Mouse (Mus musculus) adrenal gland, adult 8-10 months (tissue): ENCODE results near the gene 4930404H24Rik. TPM values are rescaled to one million over a fixed set of nuclear protein-coding genes. Genes with fewer than 3 reads are reported as not detected.
"Not testable (repeated sequence)": the region's sequence is repeated elsewhere in the genome, so short reads cannot be mapped to it uniquely, and the experiment has no call there.

ENCODE experiments used
- DNase-seq: peaks from one replicate; pipeline ENCODE4 v3.0.0; 2022
- total RNA-seq, 4 experiments: library from RNA; stranded (reverse); gene quantifications; 2 replicates each; pipeline ENCODE4 v1.2.4; 2022

Gene 4930404H24Rik
- total RNA-seq, 4 experiments from 2014 or later, result not detected

DNA sequence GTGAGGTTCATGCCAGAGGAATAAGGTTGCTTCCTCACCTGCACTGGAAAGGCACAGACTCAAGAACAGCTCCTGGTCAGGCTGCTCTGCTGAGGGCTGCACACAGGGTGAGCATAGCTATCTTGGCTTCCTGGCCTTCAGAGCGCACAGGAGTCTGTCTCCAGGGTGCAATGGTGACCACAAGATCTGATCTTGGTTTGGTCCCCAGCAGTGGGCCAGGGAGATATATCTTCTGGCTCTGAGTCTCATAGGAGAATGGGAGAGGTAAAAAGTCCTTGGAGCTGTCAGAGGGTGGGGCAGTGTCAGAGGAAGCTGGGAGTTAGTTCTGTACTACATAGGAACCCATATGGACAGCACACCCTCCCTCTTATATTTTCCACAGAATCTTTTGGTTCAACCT, 13.1 kb upstream of the 4930404H24Rik start:
- no peak for DNase-seq

DNA sequence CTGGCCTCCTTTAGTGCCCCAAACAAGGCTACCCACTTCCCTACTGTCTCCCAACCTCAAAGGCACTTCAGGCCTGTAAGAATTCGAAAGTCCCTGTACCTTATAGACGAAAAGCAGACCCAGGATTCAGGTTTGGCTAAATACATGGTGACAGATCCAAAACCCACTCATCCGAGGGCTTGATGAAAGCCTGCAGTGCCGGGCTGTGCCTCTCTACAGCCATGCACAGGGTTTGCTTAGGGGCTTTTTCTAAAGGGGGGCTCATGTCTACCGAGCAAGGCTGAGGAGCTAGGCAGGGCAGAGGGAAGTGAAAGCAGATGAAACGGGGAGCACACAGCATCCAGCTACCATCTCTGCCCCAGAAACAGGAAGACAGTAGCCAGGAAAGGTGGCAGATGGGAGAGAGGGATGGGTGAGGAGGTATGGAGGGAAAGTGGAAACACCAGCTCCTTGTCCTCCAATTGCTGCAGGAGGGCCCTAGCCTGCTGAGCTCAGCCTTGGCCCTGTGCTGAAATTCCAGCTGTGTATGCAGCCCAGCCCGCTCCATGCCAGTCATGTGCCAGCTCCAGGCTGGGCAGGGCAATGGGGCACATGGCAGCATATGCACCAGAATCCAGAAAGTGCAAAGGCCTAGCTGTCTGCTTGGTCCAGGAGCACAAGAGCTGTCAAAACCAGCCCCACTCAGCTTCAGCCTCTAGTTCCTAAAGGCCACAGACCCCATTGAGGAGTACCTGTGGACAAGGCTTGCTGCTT, 11.3 kb upstream of the 4930404H24Rik start:
- no peak for DNase-seq

DNA sequence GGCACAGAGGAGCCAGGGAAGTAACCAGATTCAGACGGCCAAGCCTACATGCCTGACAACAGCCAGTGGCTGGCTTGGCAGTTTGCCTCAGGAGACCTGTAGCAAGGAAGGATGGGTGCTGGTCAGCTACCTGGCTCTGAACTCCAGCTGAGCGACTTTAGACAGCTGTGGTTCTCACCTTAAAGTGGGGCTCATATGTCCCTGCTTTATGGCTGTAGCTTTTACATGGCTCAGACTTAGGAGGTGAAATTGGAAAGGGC, 10.8 kb upstream of the 4930404H24Rik start:
- no peak for DNase-seq

DNA sequence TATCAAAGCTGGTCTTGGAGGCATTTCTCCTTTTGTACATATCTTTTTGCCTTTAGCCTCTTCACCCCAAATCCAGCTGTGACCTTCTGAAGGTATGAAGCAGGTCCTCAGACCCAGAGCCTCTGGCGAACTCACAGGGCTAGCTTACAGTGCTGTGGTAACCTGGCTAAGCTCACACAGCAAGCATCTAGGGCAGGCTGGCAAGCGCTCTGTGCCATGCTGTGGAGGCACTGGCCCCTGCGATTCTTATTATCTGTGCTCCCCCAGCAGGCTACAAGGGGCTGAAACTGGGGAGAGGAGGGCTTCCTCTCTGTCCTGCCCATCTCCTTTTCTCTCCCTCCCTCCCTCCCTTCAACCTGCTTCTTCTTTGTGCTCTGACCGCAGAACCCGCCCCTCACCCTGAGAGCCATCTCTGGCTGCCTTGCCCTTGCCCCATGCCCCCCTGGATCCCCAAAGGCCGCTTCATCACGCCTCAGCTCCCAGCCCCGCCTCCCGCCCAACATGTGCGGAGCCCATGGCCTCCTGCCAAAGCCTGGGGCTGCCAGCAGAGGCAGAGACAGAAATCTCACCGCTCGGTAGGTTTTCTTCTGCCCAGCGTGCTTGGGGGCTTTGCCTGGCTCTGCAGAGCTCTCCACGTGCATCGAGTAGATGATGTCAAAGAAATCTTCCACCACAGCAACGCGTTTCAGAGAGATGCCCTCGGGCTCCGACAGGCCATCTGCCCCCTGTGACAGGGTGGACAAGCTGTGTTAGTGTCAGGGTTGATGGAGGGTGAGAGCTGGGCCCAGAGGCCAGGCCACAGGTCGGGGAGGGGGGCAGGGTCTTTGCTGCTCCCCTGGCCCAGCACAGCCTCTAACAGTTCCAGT, 9.2 kb upstream of the 4930404H24Rik start:
- DNase-seq, result peak; percentile 52

DNA sequence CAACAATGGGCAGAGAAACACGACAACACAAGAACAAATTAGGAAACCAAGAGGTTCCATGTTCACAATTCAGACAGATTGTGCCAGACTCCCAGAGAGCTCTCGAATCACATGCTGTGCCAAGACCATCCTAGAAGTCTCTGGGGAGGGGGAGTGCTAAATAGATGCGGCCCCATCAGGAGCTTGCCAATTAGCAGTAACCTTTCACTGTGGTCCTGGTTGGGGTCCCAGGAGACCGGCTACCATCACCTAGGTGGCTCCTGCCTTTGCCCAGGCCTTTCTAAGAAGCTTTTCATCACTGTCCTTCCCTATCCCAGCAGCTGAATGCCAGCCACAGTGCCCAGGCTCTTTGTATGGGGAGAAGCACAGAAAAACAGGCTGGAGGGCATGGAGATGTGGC, 8.5 kb upstream of the 4930404H24Rik start:
- DNase-seq, result no peak

DNA sequence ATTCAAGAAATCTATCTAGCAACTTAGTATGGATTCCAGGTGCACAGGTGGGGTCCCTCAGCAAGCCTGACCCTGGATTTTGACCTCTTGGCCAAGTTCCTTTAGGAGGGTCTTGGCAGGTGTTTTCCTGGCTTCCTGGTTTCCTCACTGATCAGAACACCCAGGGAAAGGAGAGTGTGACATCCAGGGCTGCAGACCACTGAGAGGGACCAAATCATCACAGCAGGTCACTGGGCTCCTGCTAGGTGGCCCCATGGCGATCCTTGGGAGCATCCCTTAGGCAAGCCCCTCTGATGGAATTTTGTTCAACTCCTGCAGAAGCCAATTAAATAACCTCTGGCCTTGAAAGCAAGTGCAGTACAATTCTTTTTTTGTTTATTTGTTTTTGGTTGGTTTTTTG, 2.5 kb upstream of the 4930404H24Rik start:
- DNase-seq, result no peak

DNA sequence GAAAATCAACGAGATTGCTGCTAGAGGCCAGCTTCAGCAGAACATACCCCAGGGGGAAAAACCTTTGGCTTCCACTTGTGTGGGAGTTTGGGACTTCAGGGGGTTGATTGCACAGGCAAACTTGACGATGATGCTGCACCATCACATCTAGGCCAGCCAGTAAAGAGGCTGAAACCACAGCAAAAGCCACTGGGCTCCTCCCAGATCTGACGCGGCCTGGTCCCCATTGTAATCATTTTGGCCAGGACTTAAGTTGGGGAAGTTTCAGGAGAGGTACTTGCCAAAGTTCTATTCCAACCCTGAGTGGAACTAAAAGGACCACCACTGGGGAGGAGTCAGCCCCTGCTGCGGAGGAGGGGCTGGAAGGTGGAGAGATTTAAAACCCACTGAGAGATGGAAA, 1.6 kb upstream of the 4930404H24Rik start:
- DNase-seq, result no peak

DNA sequence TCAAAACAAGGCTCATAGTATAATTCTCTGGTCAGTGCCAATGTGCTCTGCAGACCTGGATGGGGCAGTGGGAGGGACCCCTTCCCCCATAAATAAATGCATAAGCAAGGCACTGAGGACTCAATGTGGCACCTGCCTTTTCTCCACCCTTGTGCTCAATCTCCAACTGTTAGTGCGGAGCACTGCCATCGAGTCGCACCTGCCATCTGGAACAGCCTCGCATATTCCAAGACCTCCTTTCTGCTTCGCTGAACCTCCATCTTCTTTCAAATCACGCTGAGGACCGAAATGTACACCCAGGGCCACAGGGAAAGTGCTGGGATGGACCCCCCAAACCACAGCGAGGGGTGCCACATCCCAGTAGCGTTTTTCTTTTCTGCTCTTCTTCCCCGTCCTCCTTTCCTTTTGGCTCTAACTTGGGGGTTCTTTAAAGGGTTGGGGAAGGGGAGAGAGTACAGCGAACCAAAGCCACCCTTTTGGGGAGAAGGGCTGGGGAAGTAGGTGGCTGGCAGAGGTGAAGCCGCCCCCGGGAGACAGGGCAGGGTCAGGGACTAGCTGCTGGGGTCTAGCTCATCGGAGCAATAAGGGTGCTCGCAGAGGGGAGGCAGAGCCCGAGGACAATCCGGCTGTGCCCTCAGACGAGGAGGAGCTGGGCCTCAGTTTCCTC, 945 bp upstream of the 4930404H24Rik start:
- DNase-seq, result no peak

DNA sequence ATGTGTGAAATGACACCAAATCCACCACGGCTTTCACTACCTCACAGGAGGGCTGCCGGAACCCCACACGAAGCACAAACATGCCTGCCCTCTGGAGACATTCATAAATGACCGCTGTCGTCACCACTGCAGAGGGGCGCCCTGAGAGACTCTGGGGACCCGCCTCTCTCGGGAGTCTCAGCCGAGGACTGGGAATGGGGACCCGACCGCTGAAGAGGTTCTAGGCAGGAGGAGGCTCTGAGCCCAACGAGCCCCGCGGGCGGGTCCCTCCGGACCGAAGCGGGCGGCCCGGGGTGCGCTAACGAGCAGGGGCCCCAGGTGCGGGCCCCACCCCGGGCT, 442 bp upstream of the 4930404H24Rik start:
- no peak for DNase-seq

DNA sequence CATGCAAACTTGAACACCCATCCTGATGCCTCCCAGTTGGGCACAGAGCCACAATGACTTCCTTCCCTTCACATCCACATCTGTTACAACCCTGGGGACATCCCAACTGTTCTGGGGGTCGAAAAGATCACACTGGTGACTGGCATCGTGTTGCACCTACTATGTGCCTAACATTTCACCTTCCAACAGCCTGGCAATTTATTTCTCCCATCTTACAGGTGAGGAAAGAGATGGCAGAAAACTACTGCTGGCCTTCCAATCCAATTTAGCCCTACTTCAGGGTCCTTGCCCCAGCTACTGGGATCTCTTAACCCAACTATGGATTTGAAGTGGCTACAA, 772 bp downstream of the 4930404H24Rik start:
- DNase-seq, result no peak

DNA sequence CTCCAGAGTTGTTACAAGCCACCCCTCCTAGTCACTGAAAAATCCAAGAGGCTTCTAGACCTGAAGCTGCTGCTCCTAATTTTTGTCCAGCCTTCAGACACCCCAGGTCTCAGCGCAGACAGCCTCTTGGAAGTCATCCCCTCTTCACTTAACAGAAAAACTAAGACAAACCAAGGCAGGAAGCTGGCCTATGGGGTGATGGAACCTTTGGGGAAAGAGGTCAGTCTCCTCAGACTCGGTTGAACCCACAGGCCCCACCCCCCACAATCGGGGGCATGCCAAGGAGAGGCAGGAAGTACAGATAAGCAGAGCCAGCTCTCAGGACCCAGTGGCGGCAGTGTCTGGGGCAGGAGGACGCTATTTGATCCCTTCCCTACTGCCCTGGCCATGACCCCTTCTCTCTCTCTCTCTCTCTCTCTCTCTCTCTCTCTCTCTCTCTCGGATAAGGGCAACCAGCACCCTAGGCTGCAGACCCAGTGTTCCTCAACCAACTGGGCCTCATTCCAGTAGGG, 1.2 kb downstream of the 4930404H24Rik start:
- no peak for DNase-seq

DNA sequence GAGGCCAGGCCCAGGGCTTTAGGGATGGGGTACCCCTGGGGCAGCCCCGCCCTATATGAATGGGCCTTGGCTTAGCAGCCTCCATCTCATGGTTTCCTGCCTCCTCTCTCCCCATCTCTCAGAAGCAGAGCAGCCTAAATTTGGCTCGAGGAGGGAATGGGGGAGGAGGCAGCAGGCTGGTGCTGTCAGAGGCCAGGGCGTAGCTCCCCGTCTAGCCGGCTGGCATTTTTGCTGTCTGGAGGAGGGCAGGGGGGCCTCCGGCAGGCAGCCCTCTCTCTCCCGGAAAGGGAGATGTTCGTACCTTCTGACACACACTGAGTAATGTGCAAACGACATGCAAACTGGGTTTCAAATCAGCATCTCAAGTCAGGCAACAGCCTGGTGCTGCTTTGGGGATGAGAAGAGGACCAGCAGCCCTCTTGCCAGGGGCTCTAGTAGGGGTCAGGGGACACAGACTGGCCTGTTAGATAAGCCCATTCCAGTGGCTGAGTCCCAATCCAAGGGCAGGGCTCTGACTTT, 1.8 kb downstream of the 4930404H24Rik start:
- DNase-seq, result no peak

DNA sequence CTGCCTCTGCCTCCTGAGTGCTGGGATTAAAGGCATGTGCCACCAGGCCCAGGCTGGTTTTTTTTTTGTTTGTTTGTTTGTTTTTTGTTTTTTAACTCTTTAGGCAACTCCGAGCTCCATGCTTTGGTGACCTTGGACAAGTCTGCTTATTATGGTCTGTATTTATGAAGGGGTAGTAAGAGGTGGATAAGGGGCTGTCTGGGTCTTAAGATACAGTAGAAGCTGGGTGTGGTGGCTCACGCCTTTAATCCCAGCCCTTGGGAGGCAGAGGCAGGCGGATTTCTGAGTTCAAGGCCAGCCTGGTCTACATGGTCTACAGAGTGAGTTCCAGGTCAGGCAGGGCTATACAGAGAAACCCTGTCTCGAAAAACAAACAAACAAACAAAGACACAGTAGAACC, 2.8 kb downstream of the 4930404H24Rik start:
- not testable (repeated sequence) for DNase-seq

DNA sequence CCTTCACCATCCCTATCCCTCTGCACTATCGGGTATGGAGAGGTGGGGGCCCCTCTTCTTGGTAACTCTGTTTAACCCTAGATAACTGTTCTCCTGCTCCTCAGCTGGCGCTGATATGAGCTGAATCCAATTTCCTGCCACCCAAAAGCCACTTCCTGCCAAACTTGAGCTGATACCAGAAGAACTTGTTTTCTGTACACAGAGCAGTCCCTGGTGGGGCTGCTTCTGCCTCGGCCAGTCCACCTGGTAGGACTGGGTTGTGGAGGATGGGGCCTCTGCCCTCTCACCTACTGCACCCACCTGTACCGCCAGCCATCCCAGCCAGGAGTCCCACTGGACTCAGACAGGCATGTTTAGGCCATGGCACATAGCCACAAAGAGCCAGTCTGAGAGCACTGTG, 3.2 kb downstream of the 4930404H24Rik start:
- DNase-seq, result no peak

DNA sequence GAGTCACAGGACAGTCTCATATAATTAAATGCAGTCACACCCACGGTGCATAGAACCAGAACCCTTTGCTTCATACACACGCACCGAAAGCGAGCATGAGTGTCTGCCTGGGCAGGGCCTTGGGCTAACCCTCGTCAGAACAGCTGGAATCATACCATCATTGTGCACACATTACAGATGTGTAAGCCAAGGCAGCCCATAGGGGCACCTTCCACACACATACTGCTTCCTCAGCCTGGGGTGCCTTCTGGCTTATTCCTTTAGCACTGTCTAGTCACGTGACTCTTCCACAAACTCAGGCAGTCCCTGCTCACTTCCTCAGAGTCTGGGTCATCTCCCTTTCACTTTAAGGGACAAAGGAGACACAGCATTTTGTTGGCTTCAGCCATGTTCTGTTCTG, 3.7 kb downstream of the 4930404H24Rik start:
- no peak for DNase-seq

DNA sequence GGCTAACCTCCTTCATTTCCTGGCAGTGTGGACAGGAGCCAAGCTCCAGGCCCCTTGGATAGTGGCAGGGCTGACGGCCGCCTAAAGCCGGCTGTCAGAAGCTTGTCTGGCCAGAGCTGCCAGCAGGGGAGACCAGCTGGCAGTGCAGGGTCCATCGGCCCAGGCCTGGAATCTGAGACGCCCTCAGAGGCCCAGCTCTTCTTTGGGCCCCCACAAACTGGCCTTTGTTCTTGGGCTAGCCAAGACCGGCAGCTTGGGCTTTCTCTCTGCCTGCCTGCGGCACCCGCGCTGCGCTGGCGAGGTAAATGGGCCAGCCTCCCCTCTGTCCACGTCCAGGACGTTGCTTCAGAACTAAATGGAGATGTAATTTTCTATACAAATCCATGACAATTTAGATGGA, 4.3 kb downstream of the 4930404H24Rik start:
- no peak for DNase-seq

DNA sequence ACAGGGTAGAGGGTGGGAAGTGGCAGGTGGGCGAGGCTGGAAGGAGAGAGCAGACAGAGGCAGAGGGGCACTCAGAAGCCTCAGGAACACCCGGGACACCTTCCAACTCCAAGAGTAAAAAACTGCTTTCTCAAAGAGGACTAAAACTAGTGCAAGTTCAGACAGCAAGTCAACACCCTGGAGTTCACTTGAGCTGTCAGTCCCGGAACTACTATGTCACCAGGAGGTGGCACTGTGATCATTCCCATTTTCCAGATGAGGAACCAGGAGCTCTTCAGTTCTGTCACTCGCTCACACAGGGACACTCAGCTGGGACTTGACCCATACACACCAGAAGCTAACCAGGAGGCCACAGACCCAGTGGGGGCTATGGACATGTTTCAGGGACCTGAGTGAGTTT, 6.6 kb downstream of the 4930404H24Rik start:
- no peak for DNase-seq

DNA sequence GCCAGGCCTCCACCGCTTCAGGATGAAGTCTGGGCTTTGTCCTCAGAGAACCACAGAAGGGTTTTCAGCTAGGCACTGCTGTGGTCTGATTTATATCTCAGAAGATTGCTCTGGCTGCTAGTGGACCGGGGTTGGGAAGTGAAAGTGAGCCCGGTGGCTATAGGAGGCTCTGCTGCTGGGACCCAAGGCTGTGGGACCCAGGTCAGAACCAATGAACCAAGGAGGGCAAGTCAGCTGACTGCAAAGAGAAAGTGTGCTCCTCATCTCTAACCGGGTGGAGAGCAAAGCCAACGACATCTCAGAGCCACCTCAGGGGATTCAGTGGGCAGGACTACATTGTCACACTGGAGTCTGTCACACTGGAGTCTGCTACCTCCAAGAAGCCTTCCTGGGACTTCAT, 13.8 kb downstream of the 4930404H24Rik start:
- DNase-seq, result no peak

DNA sequence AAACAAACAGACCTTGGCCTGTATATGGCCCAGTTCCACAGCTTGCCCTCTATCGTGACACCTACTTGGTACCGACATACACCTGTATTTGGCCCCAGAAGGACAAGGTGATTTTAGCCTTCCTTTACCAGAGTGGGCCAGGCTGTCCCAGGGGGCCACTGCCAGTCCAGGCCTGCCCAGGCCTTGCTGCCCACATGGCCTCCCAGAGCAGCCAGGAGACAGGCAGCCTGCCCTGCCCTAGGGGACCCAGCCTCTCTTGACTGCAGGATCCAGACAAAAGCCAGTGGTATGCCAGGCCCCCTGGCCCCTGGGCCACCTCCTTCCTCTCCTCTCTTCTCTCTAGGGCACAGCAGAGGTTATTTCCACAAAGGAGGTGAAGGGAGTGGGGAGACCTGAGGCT, 15.4 kb downstream of the 4930404H24Rik start:
- no peak for DNase-seq

DNA sequence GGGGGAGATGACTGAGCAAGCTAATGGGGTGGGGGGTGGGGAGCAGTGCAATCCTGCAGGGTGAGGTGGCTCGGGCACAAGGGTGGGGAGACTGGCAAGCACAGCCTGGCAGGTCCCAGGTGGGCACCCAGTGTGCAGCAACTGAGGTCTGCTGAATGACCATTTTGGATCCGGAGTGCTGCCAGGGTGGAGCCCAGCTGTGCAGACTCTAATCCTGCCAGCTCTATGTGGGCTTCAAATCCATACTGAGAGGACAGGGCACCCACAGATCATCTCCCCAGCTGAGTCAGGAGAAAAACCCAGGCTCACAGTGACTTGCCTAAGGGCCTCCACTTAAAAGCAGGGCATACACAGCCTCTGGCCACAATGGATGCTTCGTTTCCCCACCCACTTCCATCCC, 15.8 kb downstream of the 4930404H24Rik start:
- DNase-seq, result no peak

DNA sequence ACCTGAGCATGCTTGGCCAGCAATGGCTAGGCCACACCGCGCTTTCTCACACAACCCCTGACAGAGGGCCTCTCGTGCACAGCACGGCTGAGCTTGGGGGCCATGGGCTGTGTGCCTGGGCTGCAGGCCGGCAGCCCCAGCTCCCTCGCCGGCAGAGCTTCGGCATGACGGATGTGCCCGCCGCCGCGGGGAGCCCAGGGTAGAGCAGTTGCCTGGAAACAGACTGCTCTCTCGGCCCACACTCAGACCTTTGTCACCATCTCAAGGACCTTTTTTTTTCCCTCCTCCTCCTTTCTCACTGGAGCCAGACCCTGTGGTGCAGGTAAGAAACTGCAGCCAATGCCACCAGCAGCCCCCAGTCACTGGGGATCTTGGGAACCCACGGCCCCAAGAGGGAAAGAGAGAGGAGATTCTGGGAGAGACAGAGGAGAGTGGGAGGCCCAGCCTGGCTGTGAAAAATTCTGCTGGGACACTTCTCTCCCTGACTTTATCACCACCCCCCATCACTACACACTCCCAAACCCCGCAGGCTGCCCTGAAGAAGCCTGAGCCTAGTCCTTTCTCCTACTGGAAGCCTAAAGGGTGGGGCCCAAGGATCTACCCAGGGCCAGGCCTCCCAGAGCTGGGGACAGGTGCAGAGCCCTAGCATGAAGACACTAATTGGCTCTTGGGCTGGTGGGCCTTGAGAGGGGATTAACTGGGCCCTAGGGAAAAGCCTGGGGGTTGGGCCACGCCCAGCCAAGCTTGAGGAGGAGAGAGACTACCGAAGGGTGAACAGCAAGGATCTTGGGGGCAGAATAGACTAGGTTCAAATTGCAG, 16.8 kb downstream of the 4930404H24Rik start:
- DNase-seq, result no peak

DNA sequence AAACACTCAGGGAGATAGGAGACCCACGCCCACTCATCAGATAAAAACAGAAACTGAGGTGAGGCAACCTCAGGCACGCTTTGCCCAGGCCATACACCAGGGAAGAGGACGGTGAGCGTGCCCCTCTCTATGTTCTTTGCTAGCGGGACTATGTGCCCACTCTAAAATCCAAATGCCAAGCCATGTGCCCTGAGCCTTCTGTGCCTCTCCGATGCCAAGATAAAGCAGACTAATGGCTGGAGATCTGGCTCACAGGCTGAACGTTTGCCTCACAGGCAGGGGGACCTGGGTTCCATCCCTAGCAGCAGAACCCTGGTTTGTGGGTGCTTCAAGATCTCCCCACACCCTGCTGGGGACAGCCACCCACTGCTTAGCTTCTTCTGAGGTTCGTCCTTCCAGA, 17.5 kb downstream of the 4930404H24Rik start:
- no peak for DNase-seq

DNA sequence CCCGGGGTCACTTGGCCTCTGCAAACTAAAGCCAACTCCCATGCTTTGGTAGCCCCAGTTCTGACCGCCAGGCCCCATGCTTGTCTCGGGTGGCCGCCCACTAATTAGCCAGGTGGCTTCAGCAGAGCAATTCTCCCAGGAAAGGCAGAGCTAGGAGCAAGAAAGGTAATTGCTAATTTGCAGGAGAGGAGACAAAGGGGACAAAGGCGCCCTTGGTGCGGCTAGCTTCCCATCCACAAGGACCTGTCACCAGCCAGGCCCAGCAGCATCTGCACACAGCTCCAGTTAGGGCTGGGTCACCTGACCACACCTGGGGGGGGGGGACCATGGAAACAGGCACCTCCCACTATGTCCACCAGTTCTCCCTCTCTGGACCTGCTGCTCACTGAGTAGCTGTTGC, 19.0 kb downstream of the 4930404H24Rik start:
- no peak for DNase-seq
